Mouse (Mus musculus): Measurements from ENCODE around the gene Tgm4.

GRCm38 (mm10) chr9:123034426-123034825 is at the start of gene Tgm4:
- no peak for TF ChIP-seq CTCF (IDR thresholded peaks at IDR 0.05; ENCODE audit: borderline replicate concordance, control insufficient read depth, extremely low read depth, insufficient read depth, low read length, poor library complexity)
- TF ChIP-seq POLR2A (IDR thresholded peaks at IDR 0.05; ENCODE audit: control insufficient read depth, extremely low read depth, insufficient read depth, low read length, poor library complexity): no peak

All from thymus, adult 2 months (tissue).